Mouse (Mus musculus) testis, adult 2 months (tissue): ENCODE data around the gene Fam213a.

Experiments used
- CTCF ChIP-seq: fragments of 200-500 bp; IDR thresholded peaks from 2 replicates; pipeline ENCODE4 v1.5.1; 2012; ENCODE audit warnings: low read depth, mild to moderate bottlenecking, inconsistent platforms, low read length, moderate library complexity; ENCODE audit not compliant: control insufficient read depth, insufficient read depth, insufficient replicate concordance
- POLR2A ChIP-seq: fragments of 200-500 bp; IDR thresholded peaks from 2 replicates; pipeline ENCODE4 v1.6.1; 2012; ENCODE audit warnings: low read depth, mild to moderate bottlenecking, inconsistent platforms, low read length, moderate library complexity; ENCODE audit not compliant: control insufficient read depth

GRCm38 (mm10) chr14:40948522-40948921, 65.1 kb downstream of the Fam213a start:
- no peak for TF ChIP-seq CTCF
- TF ChIP-seq POLR2A: no peak
